15 mouse cellular contexts compared by ENCODE assay signal in the genomic region with DNA sequence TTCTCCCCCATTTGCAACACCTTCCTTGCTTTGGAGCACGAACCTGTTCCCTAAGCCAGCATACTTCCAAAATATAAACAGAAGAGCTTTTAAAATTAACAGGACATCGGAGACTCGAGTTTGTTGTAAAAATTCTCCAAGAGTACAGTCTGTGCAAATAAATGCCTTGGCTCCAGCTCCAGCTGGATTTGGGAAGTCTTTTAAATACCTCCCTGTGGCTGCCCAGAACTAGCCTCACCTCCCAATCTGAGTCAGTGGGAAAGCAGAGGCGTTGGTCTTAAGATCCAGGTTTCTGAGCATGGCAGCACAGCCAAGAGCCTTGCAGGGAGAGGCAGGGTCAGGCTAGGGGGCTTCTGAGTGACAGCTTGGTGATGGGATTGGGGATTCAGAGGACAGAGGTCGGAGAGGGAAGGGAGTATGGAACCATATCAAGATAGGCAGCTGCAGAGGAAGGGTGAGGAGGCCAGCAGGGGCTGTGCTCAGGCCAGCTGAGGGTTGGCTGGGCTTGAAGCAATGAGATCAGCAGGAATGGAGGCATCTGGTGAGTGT.
A peak's percentile ranks its signal among the peaks of the same experiment; 100 is the strongest.
DNase-seq lines count a peak whose midpoint lies in the region; TF ChIP-seq lines count a peak whose summit lies in the region.
"Had no signal": no experiment of that assay in that cellular context is flagged by ENCODE, and none has a peak within 500 bp of the region (broad histone marks: within the 10 kb centered on the region; RNA-seq: fewer than 3 reads in every experiment).

No protein-coding gene starts in this region.

- TF ChIP-seq CTCF in kidney, adult 2 months (conservative IDR thresholded peaks at IDR 0.05; ENCODE audit: insufficient read depth, insufficient read length, low read depth, low read length), result no peak

- H3K4me3 ChIP-seq in kidney, adult 2 months (ENCODE audit: insufficient read depth, low read depth, low read length), result no peak overlapping the region
- H3K4me3 ChIP-seq: embryonic facial prominence, embryonic 12.5 days; hindbrain, embryonic 12.5 days; liver, embryonic 13.5 days; midbrain, embryonic 12.5 days had no signal

- no peak overlapping the region for H3K27ac ChIP-seq in kidney, adult 2 months (ENCODE audit: insufficient read depth, low read depth, low read length)
- H3K27ac ChIP-seq: embryonic facial prominence, embryonic 12.5 days; hindbrain, embryonic 12.5 days; liver, embryonic 13.5 days; midbrain, embryonic 12.5 days had no signal

- H3K27me3 ChIP-seq in kidney, adult 2 months (replicated peaks; ENCODE audit: control insufficient read depth, insufficient read depth, low read length), result no peaks in the 10 kb centered on the region
- H3K27me3 ChIP-seq: embryonic facial prominence, embryonic 12.5 days; hindbrain, embryonic 12.5 days; liver, embryonic 13.5 days; midbrain, embryonic 12.5 days had no signal

- no peaks in the 10 kb centered on the region for H3K4me1 ChIP-seq in kidney, adult 2 months (ENCODE audit: control insufficient read depth, insufficient read depth, low read length)
- H3K4me1 ChIP-seq: embryonic facial prominence, embryonic 12.5 days; liver, embryonic 13.5 days; midbrain, embryonic 12.5 days had no signal

- DNase-seq in kidney, adult 2 months, result peak; percentile 4
- no peak for DNase-seq in kidney, postnatal 25 days
- peak; percentile 49 for DNase-seq in gastrocnemius, adult 18-20 months (ENCODE audit: low spot score)
- DNase-seq in heart, adult 8-10 months (ENCODE audit: low spot score), result peak; percentile 33
- DNase-seq in skeletal muscle tissue, adult 2 months (ENCODE audit: low read depth, low spot score), result peak; percentile 60
- DNase-seq in liver, result no peak
- DNase-seq in ovary, postnatal 14 days (ENCODE audit: low spot score), result no peak
- DNase-seq in right cerebral cortex, adult 18-20 months, result no peak
- DNase-seq: adrenal gland, postnatal 36 days; cerebellum, postnatal 25 days; liver, embryonic 13.5 days; right cerebral cortex, postnatal 25 days had no signal

- 42% methylated on average over 5 of the region's 5 CpGs for WGBS in kidney, adult 2 months

- H3K36me3 ChIP-seq in kidney, adult 2 months (ENCODE audit: control insufficient read depth, insufficient read depth, low read length), result no peaks in the 10 kb centered on the region
- H3K36me3 ChIP-seq: embryonic facial prominence, embryonic 12.5 days; hindbrain, embryonic 12.5 days; liver, embryonic 13.5 days; midbrain, embryonic 12.5 days had no signal

- no peak for TF ChIP-seq POLR2A in kidney, adult 2 months (IDR thresholded peaks at IDR 0.05; ENCODE audit: low read depth, low read length)

Comparison
In these comparisons a context has a peak if more than half of its experiments do, and no peak if none do; other contexts are left out.
1. DNase-seq: peak in kidney, adult 2 months (single experiment), gastrocnemius, adult 18-20 months (single experiment), heart, adult 8-10 months (single experiment) and skeletal muscle tissue, adult 2 months (single experiment); none in kidney, postnatal 25 days (0 of 2), liver (single experiment), ovary, postnatal 14 days (single experiment) and right cerebral cortex, adult 18-20 months (single experiment).